Mouse (Mus musculus) forebrain, embryonic 14.5 days (tissue): Measurements from ENCODE around the gene Ankrd50. TPM values are rescaled to one million over a fixed set of nuclear protein-coding genes. Genes with fewer than 3 reads are reported as not detected.

ENCODE experiments used
- ATAC-seq: fragments of 200-750 bp; cut with Nextera tagmentation; 2 replicates; pipeline ENCODE4 v1.8.0; 2017; ENCODE audit warnings: mild to moderate bottlenecking, moderate library complexity
- DNase-seq: peaks from one replicate; pipeline ENCODE4 v3.0.0-alpha.2; 2015; ENCODE audit warnings: low spot score
- H3K27ac ChIP-seq: fragments of 300-500 bp; sonication (generic); 2 replicates; pipeline ENCODE4 v1.5.1; 2014; ENCODE audit warnings: low read depth, mild to moderate bottlenecking, control low read depth, low read length, moderate library complexity
- H3K27me3 ChIP-seq: fragments of 300-500 bp; sonication (generic); replicated peaks from 2 replicates; pipeline ENCODE4 v1.6.1; 2014; ENCODE audit warnings: low read length, control low read depth, mixed read lengths; ENCODE audit not compliant: control insufficient read depth, insufficient read depth
- H3K36me3 ChIP-seq: fragments of 300-500 bp; sonication (generic); 2 replicates; pipeline ENCODE4 v1.6.1; 2014; ENCODE audit warnings: low read length, control low read depth; ENCODE audit not compliant: control insufficient read depth, insufficient read depth
- H3K4me1 ChIP-seq: fragments of 300-500 bp; sonication (generic); 2 replicates; pipeline ENCODE4 v1.6.1; 2014; ENCODE audit warnings: antibody characterized with exemption, low read length, control low read depth; ENCODE audit not compliant: control insufficient read depth, insufficient read depth
- H3K4me2 ChIP-seq: fragments of 300-500 bp; sonication (generic); 2 replicates; pipeline ENCODE4 v1.6.1; 2014; ENCODE audit warnings: mild to moderate bottlenecking, control low read depth, low read length
- H3K4me3 ChIP-seq: fragments of 300-500 bp; sonication (generic); 2 replicates; pipeline ENCODE4 v1.5.1; 2014; ENCODE audit warnings: low read depth, low read length, control low read depth
- H3K9ac ChIP-seq: fragments of 300-500 bp; sonication (generic); 2 replicates; pipeline ENCODE4 v1.6.1; 2014; ENCODE audit warnings: mild to moderate bottlenecking, low read length, control low read depth, moderate library complexity
- H3K9me3 ChIP-seq: fragments of 300-500 bp; sonication (generic); replicated peaks from 2 replicates; pipeline ENCODE4 v1.6.1; 2016; ENCODE audit warnings: low read length, control low read depth, mixed read lengths; ENCODE audit not compliant: control insufficient read depth
- WGBS: fragments of 180-500 bp; shearing (Covaris S2); extraction: QIAGEN DNeasy Blood & Tissue Kit; methylation state at CpG from one replicate; pipeline ENCODE4 v1.1.7; 2014; 5-methylcytosine and 5-hydroxymethylcytosine counted together
- polyA plus RNA-seq: library from polyadenylated mRNA; unstranded; fragments of >200 nt; fragmentation: Nextera tagmentation; extraction: Ambion mirVana; gene quantifications from 2 replicates; pipeline ENCODE4 v1.2.1, GENCODE M21; 2014

Gene Ankrd50
- polyA plus RNA-seq, 1 experiment from 2014 or later = 21.8 TPM

DNA sequence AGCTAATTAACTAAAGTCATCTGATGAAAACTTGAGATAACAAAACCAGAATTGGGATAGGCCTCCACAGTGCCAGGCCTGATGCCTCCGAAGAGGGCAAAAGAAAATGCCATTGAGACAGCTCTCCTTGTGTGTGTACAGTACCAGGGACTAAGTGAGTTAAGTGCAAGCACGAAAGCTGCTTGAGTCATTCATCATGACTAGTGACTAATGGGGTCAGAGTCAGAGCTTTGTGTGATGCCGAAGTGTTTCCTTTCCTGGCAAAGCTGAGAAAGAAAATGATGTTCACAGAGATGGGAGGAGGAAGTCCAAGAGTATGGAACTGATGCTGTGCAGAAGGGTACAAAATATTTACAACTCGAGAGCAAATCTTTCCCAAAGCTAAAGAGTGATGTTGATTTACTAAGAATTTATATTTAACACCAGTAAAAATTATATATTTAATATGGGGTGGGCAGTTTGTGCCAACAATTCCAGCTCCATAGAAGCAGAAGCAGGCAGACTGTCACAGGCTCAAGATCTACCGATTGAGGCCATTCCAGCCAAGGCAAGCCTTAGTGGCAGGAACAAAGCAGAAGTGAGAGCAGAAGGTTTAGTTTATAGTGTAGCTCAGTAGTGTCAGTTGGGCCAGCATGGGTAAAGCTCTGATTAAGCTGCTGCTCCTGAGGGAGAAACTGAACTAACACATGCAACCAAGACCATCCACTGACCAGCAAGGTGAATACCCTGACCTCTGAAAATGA is 25.0 kb downstream of the Ankrd50 start:
- ATAC-seq (no peak), DNase-seq (no peak)
- Histone ChIP-seq H3K9me3 (no peaks in the 10 kb centered on the region), H3K4me3 (no peak overlapping the region), H3K4me1 (no peaks in the 10 kb centered on the region), H3K4me2 (no peak overlapping the region), H3K36me3 (peaks cover 62% of the 10 kb centered on the region), H3K27ac (no peak overlapping the region), H3K27me3 (no peaks in the 10 kb centered on the region), H3K9ac (no peak overlapping the region)
- 92% methylated on average over 5 of the region's 5 CpGs for WGBS

DNA sequence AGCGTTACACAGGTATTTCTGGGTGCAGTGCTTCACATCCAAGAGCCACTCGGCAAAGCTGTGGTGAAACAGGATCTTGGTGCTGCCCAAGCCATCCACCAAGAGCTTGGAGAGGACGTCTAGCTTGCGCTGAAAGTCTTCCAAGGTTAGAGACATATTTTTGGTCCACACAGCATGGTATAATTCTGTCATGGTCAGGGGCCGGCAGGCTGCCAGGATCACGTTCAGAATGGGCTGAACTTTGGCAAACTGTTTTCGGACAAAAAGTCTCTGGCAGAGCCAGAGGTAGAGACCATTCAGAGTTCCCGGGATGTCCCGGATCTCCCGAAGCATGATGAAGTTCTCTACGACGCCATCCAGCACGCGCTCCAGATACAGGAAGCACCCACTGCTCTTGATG is 27.6 kb downstream of the Ankrd50 start:
- Histone ChIP-seq H3K4me3 (no peak overlapping the region), H3K36me3 (peaks cover 69% of the 10 kb centered on the region), H3K27ac (no peak overlapping the region), H3K27me3 (no peaks in the 10 kb centered on the region), H3K9ac (no peak overlapping the region), H3K4me1 (no peaks in the 10 kb centered on the region), H3K4me2 (no peak overlapping the region), H3K9me3 (no peaks in the 10 kb centered on the region)
- ATAC-seq = no peak
- 98% methylated on average over 14 of the region's 14 CpGs for WGBS
- no peak for DNase-seq

DNA sequence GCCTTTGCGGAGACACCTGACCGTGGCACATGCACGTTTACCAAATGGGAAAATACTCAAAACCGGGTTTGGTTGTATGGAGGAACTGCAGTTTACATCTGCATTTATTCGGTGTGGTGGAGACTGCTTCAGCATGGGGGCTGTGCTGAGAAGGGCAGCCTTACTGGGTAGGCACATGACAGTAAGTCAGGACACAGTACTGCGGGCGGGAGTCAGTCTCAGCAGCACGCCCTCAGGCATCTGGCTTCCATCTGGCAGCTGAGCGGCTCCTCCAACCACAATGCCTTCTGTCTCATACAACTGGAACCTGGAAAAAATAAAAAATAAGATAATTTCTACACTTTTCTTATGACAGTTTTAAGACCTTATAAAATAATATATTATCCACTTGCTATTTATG is 32.4 kb downstream of the Ankrd50 start:
- ATAC-seq = no peak
- no peak for DNase-seq

DNA sequence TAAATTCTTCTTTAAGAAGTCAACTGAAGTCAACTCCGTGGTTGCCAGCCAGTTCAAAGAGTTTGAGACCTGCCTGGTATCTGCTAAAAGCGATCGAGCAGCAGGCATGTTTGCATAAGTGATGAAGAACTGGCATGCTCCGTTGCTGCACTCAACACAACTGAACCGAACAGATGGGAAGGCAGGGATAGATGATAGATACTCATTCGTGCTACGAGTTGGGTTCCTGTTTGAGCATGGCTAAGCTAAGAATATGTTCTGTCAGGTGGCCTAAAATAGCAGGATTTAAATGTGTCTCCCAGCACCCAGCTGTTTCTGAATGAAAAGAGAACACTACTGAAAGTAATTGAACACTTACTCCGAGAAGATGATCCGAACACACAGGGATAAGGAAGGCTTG is 38.1 kb downstream of the Ankrd50 start:
- ATAC-seq (no peak), DNase-seq (peak; percentile 14)
- Histone ChIP-seq H3K9ac (no peak overlapping the region), H3K27ac (no peak overlapping the region), H3K4me3 (no peak overlapping the region), H3K36me3 (peaks cover 15% of the 10 kb centered on the region), H3K4me1 (no peaks in the 10 kb centered on the region), H3K27me3 (no peaks in the 10 kb centered on the region), H3K4me2 (no peak overlapping the region), H3K9me3 (peaks cover 7% of the 10 kb centered on the region; the same call in 1 of the 2 replicates)
- WGBS = 87% methylated on average over 9 of the region's 9 CpGs

More for the DNA sequence above, 32.4 kb downstream of the Ankrd50 start:
- WGBS = 88% methylated on average over 9 of the region's 9 CpGs
- Histone ChIP-seq H3K27me3 (no peaks in the 10 kb centered on the region), H3K9ac (no peak overlapping the region), H3K27ac (no peak overlapping the region), H3K4me1 (no peaks in the 10 kb centered on the region), H3K9me3 (peaks cover 9% of the 10 kb centered on the region; the same call in 1 of the 2 replicates), H3K4me3 (no peak overlapping the region), H3K36me3 (peaks cover 64% of the 10 kb centered on the region), H3K4me2 (no peak overlapping the region)

DNA sequence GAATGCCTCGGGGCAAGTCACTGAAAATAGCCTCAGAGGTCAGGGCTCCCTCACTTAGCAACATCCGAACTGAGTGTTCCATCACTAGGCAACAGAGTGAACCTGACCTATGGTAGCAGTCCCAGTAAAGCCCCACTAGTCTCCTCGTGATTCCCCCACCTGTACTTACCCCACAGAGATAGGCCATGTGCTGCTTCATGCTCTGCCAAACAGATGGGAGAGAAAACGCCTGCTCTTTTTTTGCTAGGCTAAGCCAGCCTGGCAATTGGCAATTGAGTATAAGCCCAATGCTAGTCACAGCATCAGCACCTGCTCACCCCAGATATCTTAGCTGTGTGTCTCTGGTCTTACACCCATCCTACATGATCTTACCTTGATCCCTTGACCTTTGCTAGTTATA is 40.8 kb downstream of the Ankrd50 start:
- peak; percentile 43 for DNase-seq
- 67% methylated on average over 4 of the region's 4 CpGs for WGBS
- H3K4me1 ChIP-seq = no peaks in the 10 kb centered on the region
- H3K27ac ChIP-seq = no peak overlapping the region
- H3K36me3 ChIP-seq = no peaks in the 10 kb centered on the region
- no peaks in the 10 kb centered on the region for H3K27me3 ChIP-seq
- H3K9me3 ChIP-seq = no peaks in the 10 kb centered on the region
- ATAC-seq = peak; percentile 63; the same call in 1 of the 2 replicates
- H3K9ac ChIP-seq = no peak overlapping the region
- no peak overlapping the region for H3K4me2 ChIP-seq
- H3K4me3 ChIP-seq = no peak overlapping the region

DNA sequence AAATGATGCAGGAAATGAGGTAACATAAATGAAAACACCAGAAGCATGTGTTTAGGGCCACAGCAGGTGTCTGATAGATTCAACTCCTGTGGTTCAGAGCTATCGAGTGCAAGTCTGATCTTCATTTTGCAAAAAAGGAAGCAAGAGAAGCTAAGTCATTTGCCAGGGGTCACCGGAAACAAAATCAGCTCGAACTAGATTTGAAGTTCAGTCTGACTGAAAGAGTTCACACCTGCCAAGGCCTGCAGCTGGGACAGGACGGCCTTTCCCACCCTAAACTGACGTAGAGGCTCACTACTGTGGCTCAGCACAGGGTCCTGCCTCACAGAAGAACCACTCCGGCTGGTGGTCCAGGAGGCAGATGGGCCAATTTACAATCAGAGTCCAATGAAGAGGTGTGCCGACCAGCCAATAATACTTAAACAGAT is 44.1 kb downstream of the Ankrd50 start:
- no peaks in the 10 kb centered on the region for H3K36me3 ChIP-seq
- H3K4me3 ChIP-seq = no peak overlapping the region
- no peak overlapping the region for H3K27ac ChIP-seq
- no peaks in the 10 kb centered on the region for H3K9me3 ChIP-seq
- peak; percentile 52; the same call in 1 of the 2 replicates for ATAC-seq
- H3K9ac ChIP-seq = no peak overlapping the region
- DNase-seq = peak; percentile 8
- no peaks in the 10 kb centered on the region for H3K4me1 ChIP-seq
- no peak overlapping the region for H3K4me2 ChIP-seq
- H3K27me3 ChIP-seq = no peaks in the 10 kb centered on the region
- WGBS = 68% methylated on average over 7 of the region's 7 CpGs

DNA sequence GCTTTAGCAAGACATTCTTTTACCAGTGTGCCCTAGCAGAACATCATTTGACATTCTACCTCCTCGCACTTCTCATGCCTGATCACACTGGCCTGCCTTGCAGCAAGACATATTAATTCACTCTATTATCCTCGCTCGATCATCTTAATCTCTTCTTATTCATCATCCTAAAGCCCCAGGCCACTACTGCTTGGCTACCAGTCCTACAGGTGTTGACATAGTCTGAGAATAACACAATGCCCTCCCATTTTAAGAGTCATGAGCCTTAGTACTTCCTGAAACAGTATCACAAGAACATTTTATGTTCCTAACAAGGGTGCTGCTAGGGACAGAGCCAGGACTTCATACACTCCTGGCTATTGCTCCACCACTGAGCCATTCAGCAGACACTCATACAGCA is 48.0 kb downstream of the Ankrd50 start:
- Histone ChIP-seq H3K27ac (no peak overlapping the region), H3K4me1 (0 out of 2 replicates have a peak, but pooled peaks cover 4% of the 10 kb centered on the region), H3K4me2 (no peak overlapping the region), H3K4me3 (no peak overlapping the region), H3K27me3 (no peaks in the 10 kb centered on the region), H3K36me3 (no peaks in the 10 kb centered on the region), H3K9ac (no peak overlapping the region), H3K9me3 (no peaks in the 10 kb centered on the region)
- 88% methylated on average over 3 of the region's 3 CpGs for WGBS
- ATAC-seq (no peak), DNase-seq (no peak)

DNA sequence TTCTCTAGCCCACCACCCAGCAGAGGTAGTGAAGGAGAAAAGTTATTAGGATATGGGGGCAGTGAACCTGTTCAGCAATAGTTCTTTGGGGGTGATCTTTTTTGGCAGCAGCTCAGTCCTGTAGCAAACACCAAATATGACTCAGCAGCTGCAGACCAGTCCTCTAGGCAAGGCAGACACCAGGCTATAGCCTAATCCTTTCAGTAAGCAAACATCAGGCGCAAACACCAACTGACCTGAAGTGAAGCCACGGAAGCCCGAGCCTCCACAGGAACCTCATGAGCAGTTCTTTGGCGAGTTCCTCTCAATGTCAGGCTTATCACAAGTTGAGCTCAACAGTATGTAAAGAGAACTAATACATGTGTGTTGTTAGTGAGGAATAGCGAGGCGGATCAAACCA is 48.8 kb downstream of the Ankrd50 start:
- 96% methylated on average over 6 of the region's 6 CpGs for WGBS
- ATAC-seq (no peak), DNase-seq (no peak)
- Histone ChIP-seq H3K4me3 (no peak overlapping the region), H3K9me3 (no peaks in the 10 kb centered on the region), H3K27me3 (no peaks in the 10 kb centered on the region), H3K27ac (no peak overlapping the region), H3K9ac (no peak overlapping the region), H3K4me2 (no peak overlapping the region), H3K36me3 (no peaks in the 10 kb centered on the region), H3K4me1 (0 out of 2 replicates have a peak, but pooled peaks cover 4% of the 10 kb centered on the region)

DNA sequence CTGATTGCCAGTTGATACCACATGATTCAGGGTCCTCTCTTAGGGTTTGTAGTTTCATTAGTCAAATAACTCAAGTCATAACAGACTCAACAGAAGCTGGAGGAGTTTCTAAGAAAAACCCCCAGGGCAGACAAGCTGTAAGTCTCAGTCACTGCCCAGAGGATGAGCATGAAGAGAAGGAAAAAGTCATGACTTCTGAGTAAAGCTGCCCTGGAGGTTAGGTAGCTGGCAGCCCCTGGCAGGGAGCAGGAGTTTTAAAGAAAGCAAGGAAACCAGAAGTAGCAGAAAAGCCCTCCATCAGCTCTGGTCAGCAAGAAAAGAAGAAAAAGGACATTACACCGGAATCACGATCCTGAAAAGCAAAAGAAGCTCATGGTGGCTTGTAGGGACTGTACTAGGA is 50.2 kb downstream of the Ankrd50 start:
- H3K36me3 ChIP-seq = no peaks in the 10 kb centered on the region
- no peak overlapping the region for H3K27ac ChIP-seq
- H3K9ac ChIP-seq = no peak overlapping the region
- H3K4me1 ChIP-seq = 0 out of 2 replicates have a peak, but pooled peaks cover 4% of the 10 kb centered on the region
- H3K9me3 ChIP-seq = no peaks in the 10 kb centered on the region
- no peak overlapping the region for H3K4me2 ChIP-seq
- 96% methylated on average over 2 of the region's 2 CpGs for WGBS
- DNase-seq (no peak), ATAC-seq (no peak)
- no peak overlapping the region for H3K4me3 ChIP-seq
- no peaks in the 10 kb centered on the region for H3K27me3 ChIP-seq
